Mouse (Mus musculus) neural tube, embryonic 13.5 days (tissue): ENCODE results near the gene Sugct. TPM values are rescaled to one million over a fixed set of nuclear protein-coding genes. Genes with fewer than 3 reads are reported as not detected.

ENCODE experiments used
- ATAC-seq: fragments of 200-750 bp; cut with Nextera tagmentation; 2 replicates; pipeline ENCODE4 v1.8.0; 2017; ENCODE audit warnings: low read depth, mild to moderate bottlenecking, moderate TSS enrichment, moderate library complexity
- H3K27ac ChIP-seq: fragments of 300-500 bp; sonication (generic); replicated peaks from 2 replicates; pipeline ENCODE4 v1.5.1; 2015; ENCODE audit warnings: moderate library complexity, mild to moderate bottlenecking, inconsistent platforms
- H3K27me3 ChIP-seq: fragments of 300-500 bp; sonication (generic); 2 replicates; pipeline ENCODE4 v1.6.1; 2015; ENCODE audit warnings: mild to moderate bottlenecking, inconsistent platforms
- H3K36me3 ChIP-seq: fragments of 300-500 bp; sonication (generic); 2 replicates; pipeline ENCODE4 v1.6.1; 2015; ENCODE audit warnings: mild to moderate bottlenecking, inconsistent platforms
- H3K4me1 ChIP-seq: fragments of 300-500 bp; sonication (generic); replicated peaks from 2 replicates; pipeline ENCODE4 v1.6.1; 2015; ENCODE audit warnings: inconsistent platforms
- H3K4me2 ChIP-seq: fragments of 300-500 bp; sonication (generic); 2 replicates; pipeline ENCODE4 v1.6.1; 2015; ENCODE audit warnings: inconsistent platforms, mild to moderate bottlenecking, moderate library complexity
- H3K4me3 ChIP-seq: fragments of 300-500 bp; sonication (generic); 2 replicates; pipeline ENCODE4 v1.5.1; 2015; ENCODE audit warnings: mild to moderate bottlenecking, inconsistent platforms
- H3K9ac ChIP-seq: fragments of 300-500 bp; sonication (generic); 2 replicates; pipeline ENCODE4 v1.6.1; 2015; ENCODE audit warnings: moderate library complexity, mild to moderate bottlenecking, inconsistent platforms
- H3K9me3 ChIP-seq: fragments of 300-500 bp; sonication (generic); 2 replicates; pipeline ENCODE4 v1.6.1; 2016; ENCODE audit warnings: inconsistent platforms
- WGBS: fragments of 180-500 bp; shearing (Covaris S2); methylation state at CpG from one replicate; pipeline ENCODE4 v1.1.7; 2015; 5-methylcytosine and 5-hydroxymethylcytosine counted together
- polyA plus RNA-seq: library from polyadenylated mRNA; unstranded; fragments of >200 nt; fragmentation: Nextera tagmentation; extraction: Ambion mirVana; gene quantifications from 2 replicates; pipeline ENCODE4 v1.2.1, GENCODE M21; 2015

Gene Sugct
- 3.2 and 4.9 TPM in 2 replicates for polyA plus RNA-seq

GRCm38 (mm10) chr13:17694911-17695699, at the start of gene Sugct, which contains the start of gene Mplkip:
TSS of gene Sugct (minus strand) at chr13:17695553.
TSS of gene Mplkip (plus strand) at chr13:17695192.
- no peaks in the 10 kb centered on the region for H3K9me3 ChIP-seq
- WGBS: under 1% methylated on average over 65 of the region's 66 CpGs
- peaks cover 18% of the 10 kb centered on the region for H3K4me1 ChIP-seq
- peak within 1 kb of the TSS; percentile 83 for H3K4me3 ChIP-seq
- no peaks in the 10 kb centered on the region for H3K36me3 ChIP-seq
- H3K27me3 ChIP-seq: no peaks in the 10 kb centered on the region
- peak within 1 kb of the TSS; percentile 95 for H3K9ac ChIP-seq
- peak; percentile 99 for ATAC-seq
- H3K27ac ChIP-seq: peak within 1 kb of the TSS; percentile 96
- peak within 1 kb of the TSS; percentile 78 for H3K4me2 ChIP-seq

DNA sequence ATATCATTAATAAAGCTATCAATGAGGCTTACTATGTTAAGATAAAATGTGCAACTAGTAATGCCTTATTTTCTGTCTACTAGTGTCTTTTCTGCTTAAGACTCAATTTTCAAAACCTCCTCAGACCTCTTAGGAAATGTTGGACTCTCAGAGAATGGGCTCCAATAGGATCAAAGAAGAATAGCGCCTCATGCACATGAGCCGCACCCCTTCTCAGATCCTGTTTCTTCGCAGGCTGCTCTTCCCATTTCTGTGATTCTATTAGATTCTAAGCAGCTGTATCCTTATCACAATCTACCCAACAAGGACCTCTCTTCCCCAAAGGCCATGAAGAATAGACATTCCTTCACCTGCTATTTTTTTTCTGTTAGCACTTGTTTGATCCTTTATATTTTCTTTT, 33.4 kb upstream of the Sugct start:
- H3K9ac ChIP-seq: no peak overlapping the region
- no peak overlapping the region for H3K4me2 ChIP-seq
- no peaks in the 10 kb centered on the region for H3K4me1 ChIP-seq
- no peak for ATAC-seq
- H3K4me3 ChIP-seq: no peak overlapping the region
- no peaks in the 10 kb centered on the region for H3K27me3 ChIP-seq
- no peak overlapping the region for H3K27ac ChIP-seq
- 89% methylated on average over 3 of the region's 3 CpGs for WGBS
- H3K36me3 ChIP-seq: peaks cover 12% of the 10 kb centered on the region
- no peaks in the 10 kb centered on the region for H3K9me3 ChIP-seq

DNA sequence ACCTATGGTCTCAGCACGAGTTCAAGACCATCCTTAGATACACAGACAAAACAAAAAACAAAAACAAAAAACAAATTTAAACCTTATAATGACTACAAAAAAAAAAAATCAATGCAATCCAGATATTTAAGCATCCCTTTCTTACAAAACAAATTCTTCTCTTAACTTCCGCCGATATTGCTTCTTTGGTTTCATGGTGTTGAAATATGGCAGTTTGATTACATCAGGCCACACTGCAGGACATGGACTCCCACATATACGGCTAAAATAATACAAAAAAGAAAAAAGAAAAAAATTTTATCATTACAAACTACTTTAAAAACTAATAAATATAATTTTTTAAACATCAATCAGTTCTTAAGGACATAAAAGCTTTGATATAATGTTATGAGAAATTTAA, 32.6 kb upstream of the Sugct start:
- ATAC-seq: no peak
- H3K27ac ChIP-seq: no peak overlapping the region
- no peak overlapping the region for H3K4me2 ChIP-seq
- H3K9ac ChIP-seq: no peak overlapping the region
- peaks cover 12% of the 10 kb centered on the region for H3K36me3 ChIP-seq
- H3K4me1 ChIP-seq: no peaks in the 10 kb centered on the region
- no peaks in the 10 kb centered on the region for H3K27me3 ChIP-seq
- no peak overlapping the region for H3K4me3 ChIP-seq
- 90% methylated on average over 4 of the region's 4 CpGs for WGBS
- H3K9me3 ChIP-seq: no peaks in the 10 kb centered on the region

DNA sequence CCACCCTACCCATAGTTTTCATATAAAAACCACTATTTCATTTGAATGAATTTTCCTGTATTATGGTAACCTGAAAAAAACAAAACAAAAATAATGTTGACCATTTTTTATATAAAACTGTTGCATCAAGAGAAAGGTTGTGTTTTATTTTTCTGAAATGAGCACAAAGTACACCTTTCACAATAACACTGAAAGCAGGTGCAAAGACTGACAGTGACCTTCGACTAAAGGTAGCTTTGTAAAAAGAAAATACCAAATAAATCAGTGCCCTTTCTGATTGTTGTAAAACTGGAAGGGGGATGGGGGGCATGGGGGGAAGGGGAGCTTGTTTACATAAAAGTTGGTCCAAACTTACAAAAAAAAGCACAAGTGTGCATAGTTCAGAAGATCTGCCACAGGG, 22.0 kb upstream of the Sugct start:
- Histone ChIP-seq H3K27ac (no peak overlapping the region), H3K9ac (no peak overlapping the region), H3K4me1 (no peaks in the 10 kb centered on the region), H3K4me3 (no peak overlapping the region), H3K4me2 (no peak overlapping the region), H3K36me3 (peaks cover 31% of the 10 kb centered on the region), H3K9me3 (no peaks in the 10 kb centered on the region), H3K27me3 (no peaks in the 10 kb centered on the region)
- ATAC-seq: no peak
- 92% methylated on average over 1 of the region's 1 CpGs for WGBS

GRCm38 (mm10) chr13:17708784-17709311, 13.5 kb upstream of the Sugct start:
- 72% methylated on average over 5 of the region's 5 CpGs for WGBS
- no peak for ATAC-seq

GRCm38 (mm10) chr13:17705188-17705826, 10.0 kb upstream of the Sugct start:
- H3K36me3 ChIP-seq: no peaks in the 10 kb centered on the region
- ATAC-seq: no peak
- no peak overlapping the region for H3K27ac ChIP-seq
- no peaks in the 10 kb centered on the region for H3K27me3 ChIP-seq
- H3K4me3 ChIP-seq: no peak overlapping the region
- no peaks in the 10 kb centered on the region for H3K4me1 ChIP-seq
- no peak overlapping the region for H3K4me2 ChIP-seq
- H3K9me3 ChIP-seq: no peaks in the 10 kb centered on the region
- WGBS: 85% methylated on average over 6 of the region's 6 CpGs
- H3K9ac ChIP-seq: no peak overlapping the region

More at GRCm38 (mm10) chr13:17708784-17709311, 13.5 kb upstream of the Sugct start:
- Histone ChIP-seq H3K36me3 (no peaks in the 10 kb centered on the region; the same call in 1 of the 2 replicates), H3K4me3 (no peak overlapping the region), H3K9me3 (no peaks in the 10 kb centered on the region), H3K27me3 (no peaks in the 10 kb centered on the region), H3K4me1 (no peaks in the 10 kb centered on the region), H3K27ac (no peak overlapping the region), H3K9ac (no peak overlapping the region), H3K4me2 (no peak overlapping the region)

DNA sequence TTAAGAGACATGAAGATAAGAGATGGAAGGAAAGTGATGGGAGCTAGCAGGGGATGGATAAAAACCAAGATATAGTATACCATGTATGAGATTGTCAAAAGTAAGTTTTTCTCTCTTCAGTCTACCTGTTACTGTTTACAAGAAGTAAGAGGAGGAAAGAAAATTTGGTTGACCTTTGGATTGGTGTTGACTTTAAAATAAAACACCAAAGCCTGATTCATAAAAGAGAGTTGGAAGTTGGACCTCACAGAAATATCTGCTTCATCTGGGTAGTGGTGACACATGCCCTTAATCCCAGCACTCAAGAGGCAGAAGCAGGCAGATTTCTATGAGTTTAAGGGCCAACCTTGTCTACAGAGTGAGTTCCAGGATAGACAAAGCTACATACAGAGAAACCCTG, 7.0 kb upstream of the Sugct start:
- Histone ChIP-seq H3K9ac (no peak overlapping the region), H3K4me3 (no peak overlapping the region), H3K4me2 (no peak overlapping the region), H3K36me3 (no peaks in the 10 kb centered on the region), H3K9me3 (no peaks in the 10 kb centered on the region), H3K27me3 (no peaks in the 10 kb centered on the region), H3K4me1 (peaks cover 5% of the 10 kb centered on the region), H3K27ac (no peak overlapping the region)
- no peak for ATAC-seq

DNA sequence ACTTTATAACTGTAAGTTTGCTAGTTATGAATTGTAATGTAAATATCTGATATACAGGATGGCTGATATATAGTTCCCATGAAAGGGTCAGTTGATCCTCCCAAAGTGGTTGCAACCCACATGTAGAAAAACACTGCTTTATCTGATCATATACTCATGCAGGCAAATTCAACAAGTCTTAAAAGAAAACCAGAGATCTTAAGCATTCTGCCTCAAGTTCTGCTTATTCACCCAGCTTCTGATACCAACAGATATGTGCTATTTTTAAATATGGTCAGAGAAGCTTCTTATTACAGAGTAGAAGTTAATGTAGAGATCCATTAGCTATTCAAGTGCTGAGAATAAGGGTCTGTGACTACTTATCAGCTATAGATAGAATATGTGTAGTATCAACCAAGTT, 6.0 kb upstream of the Sugct start:
- Histone ChIP-seq H3K4me1 (peaks cover 9% of the 10 kb centered on the region), H3K27ac (no peak overlapping the region), H3K9ac (no peak overlapping the region), H3K36me3 (no peaks in the 10 kb centered on the region), H3K27me3 (no peaks in the 10 kb centered on the region), H3K9me3 (no peaks in the 10 kb centered on the region), H3K4me2 (no peak overlapping the region), H3K4me3 (no peak overlapping the region)
- no peak for ATAC-seq

DNA sequence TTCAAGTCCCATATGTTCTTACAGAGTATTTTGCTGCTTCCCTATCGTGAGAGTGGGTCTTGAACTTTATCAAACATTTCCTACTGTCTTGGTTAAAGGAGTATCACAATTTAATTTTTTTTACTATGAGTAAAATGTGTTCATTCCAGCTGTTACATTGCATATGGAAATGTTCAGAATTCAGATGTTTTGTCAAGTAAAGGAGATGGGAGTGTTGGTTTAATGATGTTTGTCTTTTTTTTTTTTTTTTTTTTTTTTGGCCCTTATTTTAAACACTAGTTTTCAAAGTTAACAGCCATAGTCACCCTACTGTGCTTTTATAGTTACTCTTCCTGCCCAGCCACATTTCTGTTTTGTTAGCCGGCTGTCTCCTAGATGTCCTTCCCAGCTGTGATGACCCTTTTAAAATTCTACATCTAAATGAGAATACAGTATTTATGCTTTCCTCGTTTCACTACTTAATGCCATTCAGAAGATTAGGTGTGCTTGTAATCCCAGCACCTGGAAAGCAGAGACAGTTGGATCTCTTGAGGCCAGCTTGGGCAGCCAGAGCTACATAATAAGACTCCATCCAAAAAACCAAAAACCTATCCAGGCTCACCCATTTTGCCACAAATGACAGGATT, 4.8 kb upstream of the Sugct start:
- H3K4me3 ChIP-seq: no peak overlapping the region
- ATAC-seq: no peak
- peaks cover 15% of the 10 kb centered on the region for H3K4me1 ChIP-seq
- H3K9me3 ChIP-seq: no peaks in the 10 kb centered on the region
- H3K27ac ChIP-seq: no peak overlapping the region
- H3K36me3 ChIP-seq: no peaks in the 10 kb centered on the region
- H3K4me2 ChIP-seq: no peak overlapping the region
- no peaks in the 10 kb centered on the region for H3K27me3 ChIP-seq
- WGBS: 63% methylated on average over 3 of the region's 3 CpGs
- no peak overlapping the region for H3K9ac ChIP-seq

DNA sequence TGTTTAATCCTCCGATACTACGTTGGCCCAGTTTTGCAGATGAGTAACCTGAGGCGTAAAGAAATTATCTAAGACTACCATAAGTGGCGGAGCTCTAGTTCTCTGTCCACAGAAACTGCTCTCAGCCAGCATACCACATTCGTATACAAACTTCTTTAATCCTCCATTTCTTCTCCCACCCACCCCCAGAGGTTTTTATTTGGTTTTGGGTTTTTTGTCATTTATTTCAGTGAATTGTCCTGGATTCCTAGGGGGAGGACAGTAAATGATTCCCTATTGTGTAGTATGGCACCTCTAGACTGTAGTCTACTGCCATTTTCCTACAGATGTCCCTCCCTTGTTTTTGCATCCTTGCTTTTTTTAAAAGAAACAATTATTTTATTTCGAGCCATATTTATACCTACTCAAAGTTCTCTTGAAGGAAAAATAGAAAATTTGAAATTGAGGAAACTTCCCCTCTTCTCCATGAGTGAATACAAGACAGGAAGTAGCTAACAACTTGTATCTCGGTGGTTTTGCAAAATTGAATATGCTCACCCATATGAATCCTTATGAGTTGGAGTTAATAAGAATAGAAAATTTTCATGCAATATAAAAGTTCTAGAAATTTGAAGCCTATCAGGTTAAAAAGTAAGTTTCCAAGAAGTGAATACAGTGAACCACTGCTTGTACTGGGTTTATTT, 686 bp upstream of the Sugct start:
- H3K36me3 ChIP-seq: no peaks in the 10 kb centered on the region
- H3K9ac ChIP-seq: peak overlapping the region; percentile 95
- no peaks in the 10 kb centered on the region for H3K9me3 ChIP-seq
- peaks cover 18% of the 10 kb centered on the region for H3K4me1 ChIP-seq
- no peak for ATAC-seq
- peak overlapping the region; percentile 83 for H3K4me3 ChIP-seq
- H3K27me3 ChIP-seq: no peaks in the 10 kb centered on the region
- peak overlapping the region; percentile 96 for H3K27ac ChIP-seq
- WGBS: 18% methylated on average over 7 of the region's 7 CpGs
- peak overlapping the region; percentile 78 for H3K4me2 ChIP-seq

DNA sequence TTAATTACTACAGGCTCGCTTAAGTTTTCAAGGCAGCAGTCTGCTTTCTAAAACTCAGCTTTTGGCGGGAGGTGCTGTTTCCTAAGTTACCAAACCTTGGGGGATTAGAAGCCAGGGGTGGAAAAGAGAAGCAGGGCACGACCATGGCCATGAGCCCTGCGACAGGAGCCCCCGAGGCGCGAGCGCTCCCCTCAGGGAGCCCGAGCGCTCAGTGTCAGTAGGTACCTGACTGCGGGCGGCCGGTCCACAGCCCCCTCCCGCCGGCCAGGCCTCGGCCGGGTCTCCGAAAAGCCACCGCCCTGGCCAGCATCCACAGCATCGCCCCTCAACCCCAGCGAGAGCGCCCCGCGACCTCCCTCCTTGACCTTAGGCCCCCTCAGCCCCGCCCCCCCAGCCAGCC, 939 bp downstream of the Sugct start:
- ATAC-seq: peak; percentile 89
- peak overlapping the region; percentile 76 for H3K9ac ChIP-seq
- no peaks in the 10 kb centered on the region for H3K9me3 ChIP-seq
- peak overlapping the region; percentile 64 for H3K4me2 ChIP-seq
- H3K27me3 ChIP-seq: no peaks in the 10 kb centered on the region
- H3K27ac ChIP-seq: peak overlapping the region; percentile 74
- WGBS: under 1% methylated on average over 13 of the region's 25 CpGs
- peak overlapping the region; percentile 83 for H3K4me3 ChIP-seq
- no peaks in the 10 kb centered on the region for H3K36me3 ChIP-seq
- H3K4me1 ChIP-seq: peaks cover 18% of the 10 kb centered on the region

DNA sequence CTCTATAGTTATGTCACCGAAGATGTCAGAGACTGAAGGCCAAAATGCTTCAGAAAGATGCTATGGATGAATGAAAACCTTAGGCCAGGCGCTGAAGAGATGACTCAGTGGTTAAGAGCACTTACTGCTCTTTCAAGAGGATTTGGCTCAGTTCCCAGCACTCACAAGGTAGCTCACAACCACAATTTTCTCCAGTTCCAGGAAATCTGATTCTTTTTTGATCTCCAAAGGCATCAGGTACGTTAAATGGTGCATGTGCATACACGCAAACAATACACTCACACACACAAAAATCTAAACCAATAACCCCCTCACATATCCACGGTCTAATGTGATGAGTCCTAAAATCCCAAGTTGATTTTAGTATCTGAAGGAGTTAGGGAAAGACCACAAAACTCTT, 1.5 kb downstream of the Sugct start:
- H3K4me3 ChIP-seq: peak overlapping the region; percentile 83
- peaks cover 18% of the 10 kb centered on the region for H3K4me1 ChIP-seq
- no peak overlapping the region for H3K9ac ChIP-seq
- 75% methylated on average over 5 of the region's 5 CpGs for WGBS
- H3K36me3 ChIP-seq: no peaks in the 10 kb centered on the region
- ATAC-seq: no peak
- H3K27ac ChIP-seq: no peak overlapping the region
- no peaks in the 10 kb centered on the region for H3K9me3 ChIP-seq
- H3K4me2 ChIP-seq: peak overlapping the region; percentile 64
- H3K27me3 ChIP-seq: no peaks in the 10 kb centered on the region
